Mouse (Mus musculus) liver, adult 2 months (tissue): ENCODE results near the gene Ak5. TPM values are rescaled to one million over a fixed set of nuclear protein-coding genes. Genes with fewer than 3 reads are reported as not detected.

Source experiments
- DNase-seq: peaks from one replicate; pipeline ENCODE4 v3.0.0-alpha.2; 2011; ENCODE audit warnings: low read depth, low spot score; ENCODE audit errors: extremely low read depth
- H3K27ac ChIP-seq: fragments of 200-500 bp; replicated peaks from 2 replicates; pipeline ENCODE4 v1.5.1; 2012; ENCODE audit warnings: low read depth, mild to moderate bottlenecking, control low read depth, inconsistent platforms, low read length; ENCODE audit not compliant: insufficient read depth
- H3K27me3 ChIP-seq: fragments of 200-500 bp; 2 replicates; pipeline ENCODE4 v1.6.1; 2012; ENCODE audit warnings: mild to moderate bottlenecking, moderate library complexity, low read length, inconsistent platforms; ENCODE audit not compliant: control insufficient read depth, insufficient read depth
- H3K36me3 ChIP-seq: fragments of 200-500 bp; 2 replicates; pipeline ENCODE4 v1.6.1; 2012; ENCODE audit warnings: low read length, inconsistent platforms; ENCODE audit not compliant: control insufficient read depth, insufficient read depth
- H3K4me1 ChIP-seq: fragments of 200-500 bp; 2 replicates; pipeline ENCODE4 v1.6.1; 2011; ENCODE audit warnings: low read length; ENCODE audit not compliant: control insufficient read depth, insufficient read depth
- H3K4me3 ChIP-seq: fragments of 200-500 bp; 2 replicates; pipeline ENCODE4 v1.5.1; 2011; ENCODE audit warnings: low read depth, mild to moderate bottlenecking, control low read depth, low read length, moderate library complexity; ENCODE audit not compliant: insufficient read depth
- H3K79me2 ChIP-seq: fragments of 200-500 bp; 2 replicates; pipeline ENCODE4 v1.6.1; 2012; ENCODE audit warnings: inconsistent platforms, mild to moderate bottlenecking, low read length, moderate library complexity; ENCODE audit not compliant: control insufficient read depth, insufficient read depth
- H3K9ac ChIP-seq: fragments of 200-500 bp; 2 replicates; pipeline ENCODE4 v1.6.1; 2012; ENCODE audit warnings: low read depth, mild to moderate bottlenecking, control low read depth, inconsistent platforms, low read length
- CTCF ChIP-seq: fragments of 200-500 bp; IDR thresholded peaks from 2 replicates; pipeline ENCODE4 v1.5.1; 2011; ENCODE audit warnings: low read depth, low read length, control low read depth
- POLR2A ChIP-seq: fragments of 200-500 bp; IDR thresholded peaks from 2 replicates; pipeline ENCODE4 v1.6.1; 2011; ENCODE audit warnings: low read length, control low read depth; ENCODE audit not compliant: insufficient read depth; ENCODE audit errors: extremely low read depth
- whole genome bisulfite sequencing: fragments of 180-500 bp; shearing (Covaris S2); methylation state at CpG from one replicate; pipeline ENCODE4 v1.1.7; 2018; 5-methylcytosine and 5-hydroxymethylcytosine counted together
- polyA plus RNA-seq: library from polyadenylated mRNA; depleted of rRNA; stranded (reverse); fragments of >200 nt; gene quantifications from 2 replicates; pipeline ENCODE4 v1.2.3, GENCODE M21; 2012
- total RNA-seq: library from RNA; depleted of rRNA; stranded (reverse); fragments of >200 nt; gene quantifications from 2 replicates; pipeline ENCODE4 v1.2.3, GENCODE M21; 2014

Gene Ak5
- total and polyA plus RNA-seq, 2 experiments, result not detected

GRCm38 (mm10) chr3:152480336-152480735 is 187.8 kb downstream of the Ak5 start:
- H3K79me2 ChIP-seq, result no peaks in the 10 kb centered on the region
- no peak overlapping the region for H3K4me3 ChIP-seq
- TF ChIP-seq POLR2A (no peak), CTCF (no peak)
- H3K9ac ChIP-seq, result no peak overlapping the region
- no peak for DNase-seq
- 95% methylated on average over 6 of the region's 6 CpGs for WGBS
- peaks cover 4% of the 10 kb centered on the region; the same call in 1 of the 2 replicates for H3K4me1 ChIP-seq
- no peaks in the 10 kb centered on the region for H3K27me3 ChIP-seq
- H3K36me3 ChIP-seq, result no peaks in the 10 kb centered on the region
- no peak overlapping the region for H3K27ac ChIP-seq

GRCm38 (mm10) chr3:152478599-152479435 is 189.3 kb downstream of the Ak5 start:
- Histone ChIP-seq H3K27ac (0 out of 2 replicates have a peak overlapping the region, but pooled peaks have one; percentile 4), H3K27me3 (no peaks in the 10 kb centered on the region), H3K9ac (peak overlapping the region; percentile 36), H3K4me1 (peaks cover 4% of the 10 kb centered on the region; the same call in 1 of the 2 replicates), H3K79me2 (no peaks in the 10 kb centered on the region), H3K4me3 (peak overlapping the region; percentile 56), H3K36me3 (no peaks in the 10 kb centered on the region)
- WGBS, result 2% methylated on average over 15 of the region's 16 CpGs
- TF ChIP-seq POLR2A (no peak), CTCF (no peak)
- peak; percentile 73 for DNase-seq

GRCm38 (mm10) chr3:152477796-152478527 is 190.2 kb downstream of the Ak5 start:
- Histone ChIP-seq H3K27ac (0 out of 2 replicates have a peak overlapping the region, but pooled peaks have one; percentile 4), H3K4me1 (peaks cover 4% of the 10 kb centered on the region; the same call in 1 of the 2 replicates), H3K9ac (peak overlapping the region; percentile 36), H3K79me2 (no peaks in the 10 kb centered on the region), H3K27me3 (no peaks in the 10 kb centered on the region), H3K4me3 (peak overlapping the region; percentile 56), H3K36me3 (no peaks in the 10 kb centered on the region)
- DNase-seq, result peak; percentile 46
- WGBS, result under 1% methylated on average over 23 of the region's 23 CpGs
- TF ChIP-seq CTCF, result peak; percentile 85
- TF ChIP-seq POLR2A, result no peak

GRCm38 (mm10) chr3:152475894-152476293 is 192.3 kb downstream of the Ak5 start:
- Histone ChIP-seq H3K9ac (no peak overlapping the region), H3K36me3 (no peaks in the 10 kb centered on the region), H3K4me1 (peaks cover 4% of the 10 kb centered on the region; the same call in 1 of the 2 replicates), H3K27ac (no peak overlapping the region), H3K79me2 (no peaks in the 10 kb centered on the region), H3K4me3 (no peak overlapping the region), H3K27me3 (no peaks in the 10 kb centered on the region)
- DNase-seq, result no peak
- no peak for TF ChIP-seq CTCF
- TF ChIP-seq POLR2A, result no peak
- 93% methylated on average over 3 of the region's 3 CpGs for WGBS

- Histone ChIP-seq H3K4me1 (peaks cover 4% of the 10 kb centered on the region; the same call in 1 of the 2 replicates), H3K27ac (no peak overlapping the region), H3K79me2 (no peaks in the 10 kb centered on the region), H3K27me3 (no peaks in the 10 kb centered on the region), H3K9ac (no peak overlapping the region), H3K4me3 (no peak overlapping the region), H3K36me3 (no peaks in the 10 kb centered on the region)
- no peak for DNase-seq
- 82% methylated on average over 1 of the region's 1 CpGs for WGBS
- TF ChIP-seq CTCF (no peak), POLR2A (no peak)
Measured at GRCm38 (mm10) chr3:152475278-152475669, 192.9 kb downstream of the Ak5 start.
